ENCODE assay signal across 12 mouse cellular contexts in genomic region chr11:83410510-83410909, GRCm38 (mm10). TPM values are rescaled to one million over a fixed set of nuclear protein-coding genes. Genes with fewer than 3 reads are reported as not detected.
A peak's percentile ranks its signal among the peaks of the same experiment; 100 is the strongest.
DNase-seq lines count a peak whose midpoint lies in the region; ATAC-seq and TF ChIP-seq lines count a peak whose summit lies in the region.
"Had no signal": no experiment of that assay in that cellular context is flagged by ENCODE, and none has a peak within 500 bp of the region (broad histone marks: within the 10 kb centered on the region; RNA-seq: fewer than 3 reads in every experiment).

No protein-coding gene starts in this region.

- WGBS in heart, postnatal 0 days = 67% methylated on average over 6 of the region's 6 CpGs
- WGBS in embryonic facial prominence, embryonic 12.5 days = 34% methylated on average over 6 of the region's 6 CpGs
- 25% methylated on average over 6 of the region's 6 CpGs for WGBS in hindbrain, embryonic 12.5 days
- WGBS in midbrain, embryonic 13.5 days = 19% methylated on average over 6 of the region's 6 CpGs

- no peak for ATAC-seq in heart, postnatal 0 days (ENCODE audit: insufficient read depth, low read depth)
- no peak for ATAC-seq in embryonic facial prominence, embryonic 12.5 days (ENCODE audit: insufficient number of reproducible peaks, insufficient read depth, low FRiP score, low TSS enrichment)
- ATAC-seq in hindbrain, embryonic 12.5 days (ENCODE audit: low FRiP score) = no peak
- ATAC-seq in midbrain, embryonic 13.5 days = no peak
- no peak for ATAC-seq in megakaryocyte, adult 5-6 weeks (ENCODE audit: poor library complexity, severe bottlenecking)

- TF ChIP-seq CTCF in heart, postnatal 0 days (IDR thresholded peaks at IDR 0.05; ENCODE audit: low read depth) = no peak

- DNase-seq in heart, postnatal 0 days (ENCODE audit: low spot score) = no peak
- no peak for DNase-seq in heart, postnatal 14 days
- DNase-seq in adrenal gland, postnatal 14 days = no peak
- no peak for DNase-seq in gastrocnemius, postnatal 4 days (ENCODE audit: low spot score in 2 of 2)
- DNase-seq: adrenal gland, postnatal 25 days; lung, adult 18-20 months had no signal

- H3K9ac ChIP-seq in heart, postnatal 0 days (replicated peaks; ENCODE audit: low read depth, low read length) = no peak overlapping the region
- H3K9ac ChIP-seq in embryonic facial prominence, embryonic 12.5 days = no peak overlapping the region
- H3K9ac ChIP-seq in hindbrain, embryonic 12.5 days = peak overlapping the region; percentile 96
- peak overlapping the region; percentile 92 for H3K9ac ChIP-seq in midbrain, embryonic 13.5 days (replicated peaks)

- TF ChIP-seq EP300 in heart, postnatal 0 days (IDR thresholded peaks at IDR 0.05; ENCODE audit: low read depth) = no peak

- peak overlapping the region; percentile 89 for H3K4me2 ChIP-seq in heart, postnatal 0 days (ENCODE audit: low read depth, low read length)
- peak overlapping the region; percentile 93 for H3K4me2 ChIP-seq in embryonic facial prominence, embryonic 12.5 days (replicated peaks)
- H3K4me2 ChIP-seq in hindbrain, embryonic 12.5 days (replicated peaks) = peak overlapping the region; percentile 68
- peak overlapping the region; percentile 68 for H3K4me2 ChIP-seq in midbrain, embryonic 13.5 days (replicated peaks)

- H3K4me1 ChIP-seq in heart, postnatal 0 days (ENCODE audit: control insufficient read depth, insufficient read depth) = peaks cover 12% of the 10 kb centered on the region
- peaks cover 6% of the 10 kb centered on the region; the same call in 1 of the 2 replicates for H3K4me1 ChIP-seq in embryonic facial prominence, embryonic 12.5 days
- H3K4me1 ChIP-seq in hindbrain, embryonic 12.5 days = peaks cover 16% of the 10 kb centered on the region
- peaks cover 30% of the 10 kb centered on the region for H3K4me1 ChIP-seq in midbrain, embryonic 13.5 days (replicated peaks)

- H3K27me3 ChIP-seq in heart, postnatal 0 days (ENCODE audit: control insufficient read depth, insufficient read depth, low read length) = no peaks in the 10 kb centered on the region
- peaks cover 9% of the 10 kb centered on the region; the same call in 1 of the 2 replicates for H3K27me3 ChIP-seq in embryonic facial prominence, embryonic 12.5 days
- 0 out of 2 replicates have a peak, but pooled peaks cover 6% of the 10 kb centered on the region for H3K27me3 ChIP-seq in hindbrain, embryonic 12.5 days
- no peaks in the 10 kb centered on the region for H3K27me3 ChIP-seq in midbrain, embryonic 13.5 days

- no peaks in the 10 kb centered on the region for H3K36me3 ChIP-seq in heart, postnatal 0 days (replicated peaks; ENCODE audit: control insufficient read depth, insufficient read depth, low read length)
- no peaks in the 10 kb centered on the region for H3K36me3 ChIP-seq in embryonic facial prominence, embryonic 12.5 days
- H3K36me3 ChIP-seq in hindbrain, embryonic 12.5 days = no peaks in the 10 kb centered on the region
- H3K36me3 ChIP-seq in midbrain, embryonic 13.5 days = no peaks in the 10 kb centered on the region

- H3K9me3 ChIP-seq in heart, postnatal 0 days (replicated peaks; ENCODE audit: control insufficient read depth, low read length) = no peaks in the 10 kb centered on the region
- H3K9me3 ChIP-seq in embryonic facial prominence, embryonic 12.5 days = no peaks in the 10 kb centered on the region
- no peaks in the 10 kb centered on the region for H3K9me3 ChIP-seq in hindbrain, embryonic 12.5 days (replicated peaks)
- H3K9me3 ChIP-seq in midbrain, embryonic 13.5 days = no peaks in the 10 kb centered on the region

- H3K4me3 ChIP-seq in heart, postnatal 0 days (ENCODE audit: low read depth, low read length) = peak overlapping the region; percentile 72
- peak overlapping the region; percentile 7; the same call in 1 of the 2 replicates for H3K4me3 ChIP-seq in embryonic facial prominence, embryonic 12.5 days
- H3K4me3 ChIP-seq in hindbrain, embryonic 12.5 days = peak overlapping the region; percentile 92
- H3K4me3 ChIP-seq in midbrain, embryonic 13.5 days (replicated peaks) = peak overlapping the region; percentile 84

- intact Hi-C loops in heart, postnatal 14 days (cut with DNase I) = no loop called here

- no peak overlapping the region for H3K27ac ChIP-seq in heart, postnatal 0 days (ENCODE audit: low read depth)
- H3K27ac ChIP-seq in embryonic facial prominence, embryonic 12.5 days = no peak overlapping the region
- no peak overlapping the region for H3K27ac ChIP-seq in hindbrain, embryonic 12.5 days
- H3K27ac ChIP-seq in midbrain, embryonic 13.5 days = no peak overlapping the region

RNA-seq across cellular contexts. Expression of gene Rasl10b, which starts 1.6 kb away (rescaled TPM):
- 31.1 and 45.3 TPM in 2 replicates for total RNA-seq in heart, postnatal 0 days (2014; rRNA removed; ENCODE audit: low replicate concordance)
- 7.9 and 9.2 TPM in 2 replicates for polyA plus RNA-seq in heart, postnatal 0 days (2015; fragmentation: Nextera tagmentation; extraction: Ambion mirVana)
- 10 to 100 TPM; 30.4 to 31.9 TPM for total RNA-seq in heart, postnatal 14 days (2021)
- polyA plus RNA-seq in embryonic facial prominence, embryonic 12.5 days (2016; fragmentation: Nextera tagmentation; extraction: Ambion mirVana) = 6.3 and 6.9 TPM in 2 replicates
- 16.8 and 17.7 TPM in 2 replicates for polyA plus RNA-seq in hindbrain, embryonic 12.5 days (2016; fragmentation: Nextera tagmentation; extraction: Ambion mirVana)
- 12.0 and 21.1 TPM in 2 replicates for polyA plus RNA-seq in midbrain, embryonic 13.5 days (2015; fragmentation: Nextera tagmentation; extraction: Ambion mirVana)
- total RNA-seq in megakaryocyte, adult 5-6 weeks (2015) = not detected in 2 replicates
- total RNA-seq in megakaryocyte, adult 5-6 weeks (2017) = not detected in 2 replicates
- total RNA-seq in adrenal gland, postnatal 14 days (2021) = 10.2 and 10.3 TPM in 2 replicates
- 1 to 10 TPM; 1.8 to 2.6 TPM for total RNA-seq in gastrocnemius, postnatal 4 days (2021)

RNA-seq across cellular contexts. Expression of gene Gas2l2, which starts 18.7 kb away (rescaled TPM):
- total RNA-seq in heart, postnatal 0 days (2014; rRNA removed; ENCODE audit: low replicate concordance) = not detected in 2 replicates
- polyA plus RNA-seq in heart, postnatal 0 days (2015; fragmentation: Nextera tagmentation; extraction: Ambion mirVana) = 0.15 TPM in 1 of 2 replicates, not detected in the other
- under 1 TPM in 1 of 2 experiments, not detected in 1; 0.24 TPM for total RNA-seq in heart, postnatal 14 days (2021)
- 0.06 and 0.09 TPM in 2 replicates for polyA plus RNA-seq in embryonic facial prominence, embryonic 12.5 days (2016; fragmentation: Nextera tagmentation; extraction: Ambion mirVana)
- polyA plus RNA-seq in hindbrain, embryonic 12.5 days (2016; fragmentation: Nextera tagmentation; extraction: Ambion mirVana) = 0.59 and 0.76 TPM in 2 replicates
- polyA plus RNA-seq in midbrain, embryonic 13.5 days (2015; fragmentation: Nextera tagmentation; extraction: Ambion mirVana) = 0.17 and 0.23 TPM in 2 replicates
- total RNA-seq in megakaryocyte, adult 5-6 weeks (2015) = not detected in 2 replicates
- total RNA-seq in megakaryocyte, adult 5-6 weeks (2017) = not detected in 2 replicates
- total RNA-seq in adrenal gland, postnatal 14 days (2021) = not detected in 2 replicates
- total RNA-seq in gastrocnemius, postnatal 4 days (2021) = under 1 TPM; 0.15 to 0.34 TPM
- total RNA-seq: adrenal gland, postnatal 25 days had no signal
- polyA plus RNA-seq: kidney, embryonic 16.5 days; testis, adult 2 months had no signal

RNA-seq across cellular contexts. Expression of gene 1700020L24Rik, which starts 27.0 kb away (rescaled TPM):
- 4.2 TPM in 1 of 2 replicates, not detected in the other for total RNA-seq in heart, postnatal 0 days (2014; rRNA removed; ENCODE audit: low replicate concordance)
- 0.81 and 1.1 TPM in 2 replicates for polyA plus RNA-seq in heart, postnatal 0 days (2015; fragmentation: Nextera tagmentation; extraction: Ambion mirVana)
- total RNA-seq in heart, postnatal 14 days (2021) = not detected
- polyA plus RNA-seq in embryonic facial prominence, embryonic 12.5 days (2016; fragmentation: Nextera tagmentation; extraction: Ambion mirVana) = 0.45 and 0.60 TPM in 2 replicates
- 0.30 and 0.45 TPM in 2 replicates for polyA plus RNA-seq in hindbrain, embryonic 12.5 days (2016; fragmentation: Nextera tagmentation; extraction: Ambion mirVana)
- not detected in 2 replicates for polyA plus RNA-seq in midbrain, embryonic 13.5 days (2015; fragmentation: Nextera tagmentation; extraction: Ambion mirVana)
- total RNA-seq in megakaryocyte, adult 5-6 weeks (2015) = 19.7 and 21.4 TPM in 2 replicates
- 44.8 and 55.4 TPM in 2 replicates for total RNA-seq in megakaryocyte, adult 5-6 weeks (2017)
- 0.37 and 0.75 TPM in 2 replicates for total RNA-seq in adrenal gland, postnatal 14 days (2021)
- not detected for total RNA-seq in gastrocnemius, postnatal 4 days (2021)
- polyA plus RNA-seq: kidney, embryonic 16.5 days had no signal

RNA-seq across cellular contexts. Expression of gene Mmp28, which starts 52.4 kb away (rescaled TPM):
- total RNA-seq in heart, postnatal 0 days (2014; rRNA removed; ENCODE audit: low replicate concordance) = 7.8 and 24.7 TPM in 2 replicates
- 3.7 and 4.3 TPM in 2 replicates for polyA plus RNA-seq in heart, postnatal 0 days (2015; fragmentation: Nextera tagmentation; extraction: Ambion mirVana)
- 1 to 10 TPM; 7.6 to 9.6 TPM for total RNA-seq in heart, postnatal 14 days (2021)
- 2.9 and 3.2 TPM in 2 replicates for polyA plus RNA-seq in embryonic facial prominence, embryonic 12.5 days (2016; fragmentation: Nextera tagmentation; extraction: Ambion mirVana)
- 3.2 and 3.5 TPM in 2 replicates for polyA plus RNA-seq in hindbrain, embryonic 12.5 days (2016; fragmentation: Nextera tagmentation; extraction: Ambion mirVana)
- 2.5 and 3.6 TPM in 2 replicates for polyA plus RNA-seq in midbrain, embryonic 13.5 days (2015; fragmentation: Nextera tagmentation; extraction: Ambion mirVana)
- 6.2 and 8.9 TPM in 2 replicates for total RNA-seq in megakaryocyte, adult 5-6 weeks (2015)
- total RNA-seq in megakaryocyte, adult 5-6 weeks (2017) = 3.0 and 4.1 TPM in 2 replicates
- total RNA-seq in adrenal gland, postnatal 14 days (2021) = 7.4 and 8.3 TPM in 2 replicates
- total RNA-seq in gastrocnemius, postnatal 4 days (2021) = 1 to 10 TPM; 4.7 to 5.4 TPM

Comparison
In these comparisons a context has a peak if more than half of its experiments do, and no peak if none do; other contexts are left out.
1. H3K4me3 ChIP-seq: peak in every context shown above with its lines; median percentile 92 in hindbrain, embryonic 12.5 days; 84 in midbrain, embryonic 13.5 days; 72 in heart, postnatal 0 days; 7 in embryonic facial prominence, embryonic 12.5 days.
2. H3K9ac ChIP-seq: peak in hindbrain, embryonic 12.5 days (single experiment) and midbrain, embryonic 13.5 days (single experiment); none in heart, postnatal 0 days (single experiment) and embryonic facial prominence, embryonic 12.5 days (single experiment).
3. Peak in every context shown above with its lines, with median percentiles within 50 percentile points of each other: H3K4me2 ChIP-seq.